Mouse (Mus musculus) right cerebral cortex, postnatal 4 days (tissue): ENCODE measurements around the gene Tyms.
"Not testable (repeated sequence)": the region's sequence is repeated elsewhere in the genome, so short reads cannot be mapped to it uniquely, and the experiment has no call there.

Source experiments
- DNase-seq: peaks from one replicate; pipeline ENCODE4 v3.0.0-alpha.2; 2022

Gene Tyms

DNA sequence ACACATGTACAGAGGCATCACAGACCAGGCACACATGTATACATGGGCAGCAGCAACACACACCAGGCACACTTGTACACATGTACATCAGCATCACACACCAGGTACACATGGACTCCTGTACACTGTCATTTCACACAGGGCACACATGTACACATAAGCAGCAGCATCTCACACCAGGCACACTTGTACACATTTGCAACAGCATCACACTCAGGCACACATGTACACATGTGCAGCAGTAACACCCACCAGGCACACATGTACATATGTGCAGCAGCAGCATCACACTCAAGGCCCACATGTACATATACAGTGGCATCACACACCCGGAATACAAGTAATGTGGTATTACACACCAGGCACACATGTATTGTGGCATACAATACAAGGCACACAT lies 24.8 kb upstream of the Tyms start:
- no peak for DNase-seq

- DNase-seq = no peak
Observed at GRCm38 (mm10) chr5:30095731-30096130, 22.3 kb upstream of the Tyms start.

GRCm38 (mm10) chr5:30094399-30094798 lies 21.0 kb upstream of the Tyms start:
- DNase-seq = no peak

- DNase-seq = no peak
Observed at GRCm38 (mm10) chr5:30092701-30093100, 19.3 kb upstream of the Tyms start.

DNA sequence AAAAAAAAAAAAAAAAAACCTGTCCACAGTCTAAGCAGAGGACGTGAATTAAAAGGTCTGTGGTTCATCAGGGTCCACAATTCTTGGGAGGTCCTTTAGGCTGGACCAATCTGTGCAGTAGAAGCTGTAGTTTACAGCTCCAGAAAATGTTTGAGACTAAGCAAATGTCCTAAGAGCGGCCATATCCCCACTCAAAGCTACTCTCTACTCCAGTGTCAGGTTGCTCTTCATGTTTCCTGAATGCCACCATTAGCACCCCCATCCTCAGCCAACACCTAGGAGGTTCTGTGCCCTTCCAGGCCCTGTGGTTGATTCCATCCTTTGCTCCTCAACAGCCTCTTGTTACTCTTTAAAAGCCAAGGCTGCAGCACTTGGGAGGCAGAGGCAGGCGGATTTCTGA lies 1.0 kb downstream of the Tyms start:
- DNase-seq = no peak

GRCm38 (mm10) chr5:30071677-30072076 lies 1.7 kb downstream of the Tyms start:
- no peak for DNase-seq

DNA sequence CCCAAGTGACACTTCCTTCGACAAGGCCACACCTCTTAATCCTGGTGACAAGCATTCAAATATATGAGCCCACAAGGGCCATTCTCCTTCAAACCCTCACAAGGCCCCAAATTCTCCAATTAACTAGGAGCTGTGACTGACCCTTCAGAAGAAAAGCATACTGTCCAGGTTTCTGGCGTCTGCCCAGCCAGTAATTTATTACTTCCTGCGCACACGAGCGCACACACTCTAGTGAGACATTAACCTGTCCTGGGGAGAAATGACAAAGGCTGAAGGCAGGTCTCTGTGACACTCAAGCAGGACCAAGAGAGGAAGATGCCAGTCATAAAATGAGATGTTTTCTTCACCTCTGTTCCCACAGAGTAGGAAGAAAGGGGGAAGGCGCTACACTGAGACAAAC lies 5.7 kb downstream of the Tyms start:
- no peak for DNase-seq

GRCm38 (mm10) chr5:30059607-30060006 lies 13.8 kb downstream of the Tyms start:
- DNase-seq = not testable (repeated sequence)

DNA sequence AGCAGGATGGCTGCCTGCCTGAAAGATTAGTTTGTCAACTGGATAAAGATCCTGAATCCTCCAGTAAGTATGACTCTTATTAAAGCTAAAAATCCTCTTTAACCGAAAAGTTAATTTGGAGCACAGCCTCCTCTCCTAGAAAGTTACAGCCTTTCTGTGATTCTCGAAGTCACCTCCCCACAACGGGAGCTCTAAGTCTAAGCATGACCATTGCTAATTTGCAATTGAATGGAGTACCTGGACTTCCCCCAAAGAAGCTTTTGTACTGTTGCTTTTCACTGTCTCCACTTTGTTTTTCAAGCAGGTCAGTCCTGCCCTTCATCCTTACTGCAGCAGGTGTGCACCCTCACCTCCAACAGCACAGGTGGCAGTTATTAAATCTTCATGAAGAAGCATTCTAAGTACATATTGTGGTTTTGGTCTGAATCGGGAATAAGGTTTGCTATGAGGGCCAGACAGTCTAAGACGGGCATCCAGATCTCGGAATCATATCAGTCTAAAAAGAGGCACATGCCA lies 15.1 kb downstream of the Tyms start:
- DNase-seq = no peak

DNA sequence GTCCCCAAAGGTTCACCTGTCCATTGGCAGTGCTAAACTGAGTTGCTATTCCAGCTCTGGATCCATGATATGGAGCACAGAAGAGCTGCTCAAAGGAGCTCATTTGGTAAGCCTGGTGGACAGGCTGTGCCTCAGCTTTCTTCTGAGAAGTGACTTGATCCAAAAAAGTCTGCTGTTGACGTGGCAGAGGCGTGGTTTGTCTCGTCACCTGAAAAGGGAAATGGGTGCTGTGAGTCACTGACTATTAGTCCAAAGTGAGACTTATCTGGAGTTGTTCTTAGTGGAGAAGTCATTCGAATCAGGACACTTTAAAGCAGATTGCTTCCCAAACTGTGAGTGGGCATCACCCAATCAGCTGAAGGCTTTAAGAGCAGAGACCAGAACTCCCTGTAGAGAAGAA lies 33.6 kb downstream of the Tyms start:
- not testable (repeated sequence) for DNase-seq

DNA sequence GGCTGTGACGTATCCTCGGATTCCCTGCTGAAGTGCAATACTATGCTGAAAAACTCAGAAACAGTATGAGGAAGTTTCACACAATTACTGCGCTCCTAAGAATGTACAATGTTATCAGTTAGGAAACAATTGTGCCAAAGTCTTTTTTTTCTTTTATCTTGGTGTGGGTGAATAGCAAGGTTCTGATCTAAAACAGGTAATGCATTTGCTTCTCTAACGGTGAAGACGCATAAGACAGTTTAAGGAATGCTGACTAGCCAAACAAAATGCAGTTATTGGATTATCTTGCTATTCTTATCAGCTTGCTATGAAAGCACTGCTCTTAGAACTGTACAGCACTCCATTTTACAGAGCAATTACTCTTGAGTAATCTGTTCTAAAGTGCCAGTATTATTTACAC lies 34.1 kb downstream of the Tyms start:
- DNase-seq = not testable (repeated sequence)

- not testable (repeated sequence) for DNase-seq
Observed at GRCm38 (mm10) chr5:30037111-30037510, 36.3 kb downstream of the Tyms start.

- not testable (repeated sequence) for DNase-seq
Observed at GRCm38 (mm10) chr5:30035862-30036261, 37.6 kb downstream of the Tyms start.

DNA sequence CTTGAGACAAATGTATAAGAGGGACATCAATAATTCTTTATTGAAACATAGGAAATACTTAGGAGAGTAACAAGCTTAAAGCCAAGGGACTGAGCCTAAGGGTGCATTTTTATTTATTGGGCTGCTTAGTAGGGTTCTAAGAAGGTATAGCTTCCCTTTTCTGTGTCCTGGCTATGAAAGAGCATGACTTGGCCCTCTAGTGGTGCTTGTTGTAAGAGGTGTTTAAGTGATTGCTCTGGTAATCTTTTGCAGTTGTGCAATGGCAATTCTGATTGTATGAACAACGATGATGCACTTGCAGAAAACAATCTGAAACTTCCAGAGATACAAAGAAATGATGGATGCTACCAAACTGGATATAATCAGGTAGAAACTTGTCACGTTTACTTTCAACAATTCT lies 58.8 kb downstream of the Tyms start:
- no peak for DNase-seq

- DNase-seq = peak; percentile 93
Observed at GRCm38 (mm10) chr5:30012726-30013503, 60.5 kb downstream of the Tyms start, which contains the start of gene Il6. Gene Il6 (plus strand): TSS chr5:30013114.
